Mouse (Mus musculus) gastrocnemius, postnatal 4 days (tissue): Measurements from ENCODE around the gene Col2a1. TPM values are rescaled to one million over a fixed set of nuclear protein-coding genes. Genes with fewer than 3 reads are reported as not detected.

Experiments
- DNase-seq, 2 experiments: peaks; one replicate each; pipeline ENCODE4 v3.0.0; 2021 to 2022; ENCODE audit warnings: low spot score in 2 of 2, mixed read lengths in 2 of 2
- total RNA-seq, 2 experiments: library from RNA; stranded (reverse); gene quantifications; 2 replicates each; pipeline ENCODE4 v1.2.3; 2021

The Col2a1 gene
- total RNA-seq, 2 experiments from 2014 or later, result 20.0 to 36.3 TPM

GRCm38 (mm10) chr15:97927821-97928220 lies 76.7 kb downstream of the Col2a1 start:
- no peak for DNase-seq

- no peak for DNase-seq
These were observed 77.5 kb downstream of the Col2a1 start for GRCm38 (mm10) chr15:97927018-97927417.

Other genes with a start within 250 kb of the Col2a1 start
- gene Rapgef3, start 236.7 kb downstream of the Col2a1 start, total RNA-seq, result 10 to 100 TPM in 1 of 2 experiments, 1 to 10 TPM in 1; 9.4 to 11.0 TPM
- gene Slc48a1, start 226.2 kb downstream of the Col2a1 start, total RNA-seq, result 10 to 100 TPM; 32.6 to 35.4 TPM
- 10 to 100 TPM; 53.6 to 57.9 TPM for gene Hdac7, start 160.2 kb downstream of the Col2a1 start, total RNA-seq
- under 1 TPM; 0.15 to 0.47 TPM for gene Vdr, start 94.1 kb downstream of the Col2a1 start, total RNA-seq
- 10 to 100 TPM; 22.6 to 23.0 TPM for gene Tmem106c, start 40.5 kb downstream of the Col2a1 start, total RNA-seq
- 100 to 1,000 TPM; 776 to 786 TPM for gene Pfkm, start 87.9 kb upstream of the Col2a1 start, total RNA-seq
- gene Senp1, start 89.0 kb upstream of the Col2a1 start, total RNA-seq, result 10 to 100 TPM; 17.7 to 21.7 TPM
- 100 to 1,000 TPM; 148 to 174 TPM for gene Asb8, start 160.9 kb upstream of the Col2a1 start, total RNA-seq
- not detected for gene Ccdc184, start 162.5 kb upstream of the Col2a1 start, total RNA-seq
- not detected for gene Olfr288, start 190.8 kb upstream of the Col2a1 start, total RNA-seq
- gene Gm44579, start 216.3 kb upstream of the Col2a1 start, total RNA-seq, result not detected
- not detected for gene Olfr287, start 216.4 kb upstream of the Col2a1 start, total RNA-seq
- gene Olfr286, start 229.8 kb upstream of the Col2a1 start, total RNA-seq, result not detected